Mouse (Mus musculus): ENCODE results near the gene Sept5. TPM values are rescaled to one million over a fixed set of nuclear protein-coding genes. Genes with fewer than 3 reads are reported as not detected.

Gene Sept5
- polyA plus RNA-seq, 1 experiment from 2014 or later = 45.9 TPM

DNA sequence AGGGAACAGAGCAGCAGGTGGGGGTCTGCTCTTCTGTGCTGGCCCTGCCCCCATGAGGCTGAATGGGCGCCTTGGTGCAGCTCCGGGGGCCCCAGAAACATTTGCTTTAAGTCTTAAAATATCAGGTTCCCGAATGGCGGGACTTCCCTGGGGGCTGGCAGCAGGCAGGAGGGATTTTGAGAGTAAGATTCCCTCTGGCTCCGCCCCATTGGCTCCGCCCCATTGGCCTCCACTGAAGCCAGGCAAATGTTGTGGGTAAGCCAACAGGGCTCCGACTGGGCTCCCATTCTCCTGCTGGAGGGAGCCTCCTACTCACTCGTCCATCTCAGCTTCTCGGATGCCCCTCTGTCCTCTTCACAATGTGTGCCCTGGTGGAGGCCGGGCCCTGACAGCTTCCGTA, 21.5 kb downstream of the Sept5 start:
- Histone ChIP-seq H3K27ac (peak overlapping the region; percentile 51), H3K36me3 (no peaks in the 10 kb centered on the region), H3K4me1 (peaks cover 37% of the 10 kb centered on the region), H3K4me3 (no peak overlapping the region), H3K4me2 (peak overlapping the region; percentile 47), H3K9ac (0 out of 2 replicates have a peak overlapping the region, but pooled peaks have one; percentile 32), H3K9me3 (no peaks in the 10 kb centered on the region), H3K27me3 (peaks cover 9% of the 10 kb centered on the region)
- WGBS = 7% methylated on average over 11 of the region's 11 CpGs
- no peak for ATAC-seq (ENCODE audit: insufficient number of reproducible peaks, insufficient read depth, low FRiP score, low TSS enrichment, low read depth)

DNA sequence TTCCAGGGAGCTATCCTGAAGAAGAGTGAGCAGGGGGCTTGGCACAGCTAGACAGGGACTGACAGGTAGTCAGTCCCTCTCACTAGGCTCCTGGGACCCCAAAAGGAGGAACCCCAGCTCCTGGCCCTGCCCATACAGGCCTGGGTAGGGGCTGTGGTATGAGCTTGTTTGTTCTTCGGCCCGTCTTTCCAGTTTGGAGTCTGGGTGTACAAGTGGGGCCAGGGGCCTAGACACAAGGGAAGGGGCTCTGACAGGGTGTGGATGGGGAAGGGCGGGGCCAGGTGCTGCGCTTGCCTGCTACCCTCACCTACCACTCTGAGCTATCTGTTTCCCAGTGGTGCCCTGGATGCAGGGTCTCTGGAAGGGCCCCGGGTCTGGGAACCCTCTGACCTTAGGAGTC, 24.0 kb downstream of the Sept5 start:
- Histone ChIP-seq H3K4me3 (no peak overlapping the region), H3K4me2 (no peak overlapping the region), H3K9me3 (no peaks in the 10 kb centered on the region), H3K9ac (no peak overlapping the region), H3K27ac (peak overlapping the region; percentile 66; the same call in 1 of the 2 replicates), H3K27me3 (peaks cover 9% of the 10 kb centered on the region), H3K36me3 (no peaks in the 10 kb centered on the region), H3K4me1 (peaks cover 31% of the 10 kb centered on the region)
- ATAC-seq (ENCODE audit: insufficient number of reproducible peaks, insufficient read depth, low FRiP score, low TSS enrichment, low read depth) = no peak
- WGBS = 74% methylated on average over 5 of the region's 5 CpGs

DNA sequence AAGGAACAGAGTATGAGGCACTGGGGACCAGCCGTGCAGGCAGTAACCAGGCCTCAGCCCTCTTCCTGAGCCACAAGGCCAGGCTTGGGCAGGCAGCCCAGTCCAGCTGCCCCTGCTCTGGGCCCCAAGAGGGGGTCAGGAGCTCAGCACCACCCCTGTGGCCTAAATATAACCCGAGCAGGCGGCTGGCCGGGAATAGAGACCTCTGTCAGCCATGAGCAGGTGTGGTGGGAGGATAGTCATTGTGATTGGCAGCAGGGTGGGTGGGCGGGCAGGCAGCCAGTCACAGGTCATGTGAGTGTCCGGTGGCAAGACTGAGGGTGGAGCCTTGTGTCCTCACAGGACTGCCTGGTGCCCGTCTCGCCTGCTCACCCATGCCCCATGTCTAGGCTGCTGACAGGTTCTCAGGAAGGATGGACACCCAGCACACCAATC, 25.5 kb downstream of the Sept5 start:
- WGBS = 62% methylated on average over 8 of the region's 8 CpGs
- no peaks in the 10 kb centered on the region for H3K27me3 ChIP-seq
- H3K27ac ChIP-seq = no peak overlapping the region
- H3K4me1 ChIP-seq = peaks cover 30% of the 10 kb centered on the region
- H3K4me2 ChIP-seq = no peak overlapping the region
- H3K9ac ChIP-seq = peak overlapping the region; percentile 41
- no peak overlapping the region for H3K4me3 ChIP-seq
- H3K9me3 ChIP-seq = no peaks in the 10 kb centered on the region
- no peak for ATAC-seq (ENCODE audit: insufficient number of reproducible peaks, insufficient read depth, low FRiP score, low TSS enrichment, low read depth)
- H3K36me3 ChIP-seq = no peaks in the 10 kb centered on the region

DNA sequence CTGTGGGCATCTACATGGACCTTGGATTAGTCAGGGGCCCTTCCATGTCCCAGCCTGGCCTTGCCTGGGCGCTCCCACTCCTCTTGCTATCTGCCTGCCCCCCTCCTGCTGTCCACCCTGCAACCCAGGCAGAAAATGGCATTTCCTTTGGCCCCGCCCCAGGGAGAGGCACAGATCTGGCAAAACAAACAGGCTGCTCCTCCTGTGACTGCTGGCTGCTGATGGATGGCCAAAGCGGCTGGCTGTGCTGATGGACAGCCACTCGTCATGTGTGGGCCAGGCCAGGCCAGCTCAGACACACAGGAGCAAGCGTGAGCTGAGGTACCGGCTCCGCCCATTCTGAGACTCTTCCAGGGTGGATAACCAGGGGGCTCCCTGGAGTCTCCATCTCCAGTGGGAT, 28.3 kb downstream of the Sept5 start:
- Histone ChIP-seq H3K4me1 (peaks cover 16% of the 10 kb centered on the region), H3K4me3 (no peak overlapping the region), H3K36me3 (no peaks in the 10 kb centered on the region), H3K9me3 (no peaks in the 10 kb centered on the region), H3K27ac (peak overlapping the region; percentile 48), H3K9ac (0 out of 2 replicates have a peak overlapping the region, but pooled peaks have one; percentile 40), H3K4me2 (no peak overlapping the region), H3K27me3 (no peaks in the 10 kb centered on the region; the same call in 1 of the 2 replicates)
- WGBS = 61% methylated on average over 7 of the region's 7 CpGs
- ATAC-seq (ENCODE audit: insufficient number of reproducible peaks, insufficient read depth, low FRiP score, low TSS enrichment, low read depth) = no peak

DNA sequence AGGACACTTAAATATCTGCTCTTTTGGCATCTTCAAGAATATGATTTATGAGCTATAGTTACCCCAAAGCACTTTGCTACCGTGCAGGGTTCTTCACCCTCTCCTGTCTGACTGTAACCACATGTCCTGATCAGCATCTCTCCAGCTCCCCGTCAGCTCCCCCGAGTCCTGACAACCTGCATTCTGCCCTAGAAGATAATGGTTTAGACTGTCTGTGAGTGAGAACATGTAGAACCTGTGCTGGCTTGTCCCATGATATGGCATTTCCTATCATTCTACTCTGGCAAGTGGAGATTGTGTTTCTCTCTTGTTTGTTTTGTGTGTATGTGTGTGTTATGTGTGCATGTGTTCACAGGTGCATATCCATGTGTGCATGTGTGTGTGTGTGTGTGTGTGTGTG, 31.7 kb downstream of the Sept5 start:
- H3K27me3 ChIP-seq = peaks cover 20% of the 10 kb centered on the region
- WGBS = 67% methylated on average over 3 of the region's 3 CpGs
- peaks cover 10% of the 10 kb centered on the region for H3K4me1 ChIP-seq
- no peak overlapping the region for H3K27ac ChIP-seq
- no peak for ATAC-seq (ENCODE audit: insufficient number of reproducible peaks, insufficient read depth, low FRiP score, low TSS enrichment, low read depth)
- no peaks in the 10 kb centered on the region for H3K9me3 ChIP-seq
- no peak overlapping the region for H3K4me3 ChIP-seq
- no peak overlapping the region for H3K4me2 ChIP-seq
- no peaks in the 10 kb centered on the region for H3K36me3 ChIP-seq
- no peak overlapping the region for H3K9ac ChIP-seq

DNA sequence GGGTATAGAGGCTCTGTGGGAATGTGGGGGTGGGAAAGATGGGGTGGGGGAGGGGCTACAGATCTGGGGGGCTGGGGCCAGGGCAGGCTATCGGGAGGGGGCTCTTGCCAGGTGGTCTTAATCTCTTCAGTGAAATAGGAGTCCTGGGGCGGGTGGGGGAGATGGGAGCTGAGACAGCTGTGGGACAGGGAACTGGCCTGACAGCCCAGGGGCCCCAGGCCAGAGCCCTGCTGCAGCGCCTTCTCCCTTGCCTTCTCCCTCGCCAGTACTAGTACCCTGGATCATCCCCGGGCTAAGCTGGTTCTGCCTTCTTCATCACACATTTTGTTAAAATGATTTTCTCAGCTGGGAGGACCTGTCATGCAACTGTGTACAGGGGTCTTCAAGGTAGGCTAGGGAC, 33.5 kb downstream of the Sept5 start:
- H3K4me2 ChIP-seq = no peak overlapping the region
- H3K9me3 ChIP-seq = no peaks in the 10 kb centered on the region
- peaks cover 34% of the 10 kb centered on the region for H3K27me3 ChIP-seq
- H3K4me3 ChIP-seq = no peak overlapping the region
- WGBS = 32% methylated on average over 5 of the region's 5 CpGs
- no peak overlapping the region for H3K27ac ChIP-seq
- no peak for ATAC-seq (ENCODE audit: insufficient number of reproducible peaks, insufficient read depth, low FRiP score, low TSS enrichment, low read depth)
- no peak overlapping the region for H3K9ac ChIP-seq
- H3K4me1 ChIP-seq = peaks cover 8% of the 10 kb centered on the region
- H3K36me3 ChIP-seq = no peaks in the 10 kb centered on the region

DNA sequence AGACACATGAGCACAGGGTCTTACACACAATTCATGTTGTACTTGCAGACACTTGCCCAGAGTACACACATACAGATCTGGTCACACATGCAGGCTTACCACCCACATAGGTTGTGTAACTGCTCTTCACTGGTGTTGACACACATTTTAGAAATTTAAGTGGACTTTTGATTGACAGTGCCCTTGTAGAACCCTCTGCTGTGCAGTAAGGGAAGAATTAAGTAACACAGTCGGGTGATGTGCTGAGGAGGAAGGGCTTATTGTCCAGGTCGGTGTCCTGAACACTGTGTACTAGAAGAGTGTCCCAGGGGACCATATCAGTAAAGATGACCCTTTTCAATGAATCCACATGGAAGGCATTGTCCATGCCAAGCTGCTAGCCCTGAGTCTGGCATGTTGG, 35.8 kb downstream of the Sept5 start:
- H3K9ac ChIP-seq = no peak overlapping the region
- H3K36me3 ChIP-seq = no peaks in the 10 kb centered on the region
- peaks cover 58% of the 10 kb centered on the region for H3K27me3 ChIP-seq
- no peak overlapping the region for H3K4me2 ChIP-seq
- H3K9me3 ChIP-seq = no peaks in the 10 kb centered on the region
- no peak overlapping the region for H3K27ac ChIP-seq
- WGBS = 73% methylated on average over 2 of the region's 2 CpGs
- H3K4me1 ChIP-seq = peaks cover 26% of the 10 kb centered on the region
- H3K4me3 ChIP-seq = no peak overlapping the region
- no peak for ATAC-seq (ENCODE audit: insufficient number of reproducible peaks, insufficient read depth, low FRiP score, low TSS enrichment, low read depth)

DNA sequence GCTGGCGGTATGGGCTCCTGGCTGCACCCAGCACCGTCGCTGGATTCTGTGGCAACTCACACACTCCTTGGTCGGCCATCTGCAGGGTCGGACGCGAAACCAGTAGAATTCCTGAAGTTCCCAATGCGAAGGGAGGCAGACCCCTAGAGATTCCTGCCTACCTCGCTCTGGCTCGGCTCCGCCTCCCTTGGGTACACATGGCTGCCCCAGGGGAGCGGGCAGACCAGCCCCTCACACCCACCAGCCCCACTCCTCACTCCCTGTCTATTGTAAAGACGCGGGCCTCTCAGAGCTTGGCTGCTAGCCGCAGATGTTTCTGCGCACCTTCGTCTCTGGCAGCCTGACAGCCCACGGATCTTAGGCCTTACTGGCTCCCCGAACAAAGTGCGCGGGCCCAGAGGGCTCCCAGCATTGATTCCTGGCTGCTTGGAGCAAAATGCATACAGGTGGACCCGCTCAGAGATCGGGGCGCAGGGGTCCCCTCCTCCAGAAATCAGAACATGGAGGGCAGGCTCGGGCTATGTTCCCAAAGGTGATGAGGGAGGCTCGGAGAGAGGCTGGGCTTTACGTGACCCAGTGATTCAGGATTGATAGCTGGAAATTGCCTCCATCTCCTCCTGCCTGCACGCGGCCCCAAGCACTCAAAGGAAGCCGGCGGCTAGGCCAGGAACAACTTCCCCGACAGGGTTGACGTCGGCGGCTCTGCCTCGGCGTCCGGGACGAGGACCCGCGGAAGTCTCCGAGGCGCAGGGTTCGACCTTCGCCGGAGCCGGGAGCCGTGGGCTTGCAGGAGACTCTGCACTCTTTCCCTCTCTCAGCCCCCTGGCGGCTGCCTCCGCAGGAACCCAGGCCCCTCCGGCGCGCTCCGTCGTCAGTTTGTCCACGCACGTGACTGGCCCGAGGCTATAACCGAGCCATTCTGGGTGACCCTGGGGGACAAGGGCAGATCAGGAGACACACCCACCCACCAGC, 38.4 kb downstream of the Sept5 start:
- Histone ChIP-seq H3K4me3 (peak overlapping the region; percentile 30), H3K9me3 (no peaks in the 10 kb centered on the region), H3K27me3 (peaks cover 84% of the 10 kb centered on the region), H3K4me1 (peaks cover 43% of the 10 kb centered on the region), H3K36me3 (no peaks in the 10 kb centered on the region), H3K4me2 (peak overlapping the region; percentile 60), H3K9ac (peak overlapping the region; percentile 57), H3K27ac (no peak overlapping the region)
- 2% methylated on average over 59 of the region's 59 CpGs for WGBS
- ATAC-seq (ENCODE audit: insufficient number of reproducible peaks, insufficient read depth, low FRiP score, low TSS enrichment, low read depth) = no peak

DNA sequence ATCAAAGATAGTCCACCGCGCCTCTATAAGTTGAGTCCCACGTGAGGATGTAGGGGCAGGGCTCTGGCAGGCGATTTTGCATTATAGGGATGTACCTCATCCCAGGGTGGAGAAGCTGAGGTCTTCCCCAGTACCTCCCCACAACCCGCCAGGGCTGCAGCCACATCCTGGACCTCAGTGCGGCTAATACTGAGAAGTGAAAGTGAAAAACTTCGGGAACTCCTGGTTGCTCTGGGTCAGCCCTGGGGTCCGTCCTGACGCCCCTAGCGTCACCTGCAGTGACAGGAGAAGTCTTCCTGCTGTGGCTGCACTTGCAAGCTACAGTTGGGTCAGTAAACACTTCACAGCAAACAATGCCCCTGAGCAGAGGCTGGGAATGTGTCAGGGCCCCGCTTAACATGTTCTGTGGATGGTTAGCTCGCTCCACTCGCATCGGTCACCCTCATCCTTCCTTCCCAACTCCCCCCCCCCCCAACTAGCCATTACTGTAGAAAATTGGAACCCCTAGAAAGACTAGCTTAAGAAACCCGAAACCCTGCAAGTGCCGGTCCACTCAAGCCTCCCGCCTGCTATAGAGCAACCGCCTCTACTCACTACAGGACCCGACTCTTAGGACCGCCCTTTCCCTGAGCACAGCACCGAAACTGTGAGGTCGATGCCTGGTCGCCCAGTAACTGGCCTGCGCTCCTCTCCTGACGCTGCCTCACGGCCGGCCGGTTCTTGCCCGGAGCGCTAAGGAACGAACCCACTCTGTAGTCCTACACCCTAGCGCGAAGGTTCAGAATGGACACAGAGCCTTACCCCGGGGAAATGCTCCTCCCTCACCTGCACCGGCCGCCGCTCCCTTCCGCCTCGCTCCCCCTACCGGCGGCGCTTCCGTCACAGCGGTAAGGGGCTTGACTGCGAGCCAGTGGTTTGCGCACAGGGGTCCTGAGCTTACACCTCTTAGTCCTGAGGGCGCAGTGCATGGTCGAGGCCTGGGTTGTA, 39.7 kb downstream of the Sept5 start, which contains the start of gene Tbx1:
Gene Tbx1, minus strand, starts transcription at position 868 of the 987 bp plus-strand sequence.
- Histone ChIP-seq H3K9me3 (no peaks in the 10 kb centered on the region), H3K9ac (peak within 1 kb of the TSS; percentile 57), H3K4me1 (peaks cover 49% of the 10 kb centered on the region), H3K27me3 (peaks cover 91% of the 10 kb centered on the region), H3K4me2 (peak within 1 kb of the TSS; percentile 60), H3K36me3 (no peaks in the 10 kb centered on the region), H3K27ac (no peak within 1 kb of the TSS), H3K4me3 (peak within 1 kb of the TSS; percentile 35)
- no peak for ATAC-seq (ENCODE audit: insufficient number of reproducible peaks, insufficient read depth, low FRiP score, low TSS enrichment, low read depth)
- 3% methylated on average over 48 of the region's 48 CpGs for WGBS

DNA sequence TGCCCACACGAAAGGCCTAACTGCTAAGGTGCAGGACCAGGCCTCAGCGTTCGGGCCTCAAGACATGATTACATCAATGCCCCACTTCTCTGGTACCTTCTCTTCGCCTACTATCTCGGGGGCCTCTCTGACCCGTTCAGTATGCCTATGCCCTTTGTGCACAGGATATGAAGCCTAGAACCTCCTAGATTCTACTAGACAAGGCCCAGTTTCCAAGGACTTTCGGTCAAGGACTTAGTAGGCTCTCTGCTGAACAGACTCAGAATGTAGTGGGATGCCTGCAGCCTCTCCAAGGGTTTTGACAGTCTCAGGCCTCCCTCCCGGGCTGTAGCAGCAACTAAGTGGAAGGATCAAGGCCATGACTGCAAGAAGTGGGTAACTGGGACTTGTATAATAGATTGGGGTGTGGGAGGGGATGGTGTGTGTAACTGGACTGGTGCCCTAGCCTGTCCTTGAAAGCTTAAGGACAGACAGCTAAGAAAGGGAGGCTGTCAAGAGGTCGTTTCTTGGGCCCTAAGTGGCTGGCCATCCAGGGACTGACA, 40.6 kb downstream of the Sept5 start:
- H3K4me2 ChIP-seq = peak overlapping the region; percentile 82; the same call in 1 of the 2 replicates
- H3K27me3 ChIP-seq = peaks cover 97% of the 10 kb centered on the region
- peaks cover 49% of the 10 kb centered on the region for H3K4me1 ChIP-seq
- no peaks in the 10 kb centered on the region for H3K36me3 ChIP-seq
- H3K9ac ChIP-seq = no peak overlapping the region
- no peak for ATAC-seq (ENCODE audit: insufficient number of reproducible peaks, insufficient read depth, low FRiP score, low TSS enrichment, low read depth)
- 26% methylated on average over 9 of the region's 9 CpGs for WGBS
- peak overlapping the region; percentile 52; the same call in 1 of the 2 replicates for H3K4me3 ChIP-seq
- no peaks in the 10 kb centered on the region for H3K9me3 ChIP-seq
- H3K27ac ChIP-seq = no peak overlapping the region

DNA sequence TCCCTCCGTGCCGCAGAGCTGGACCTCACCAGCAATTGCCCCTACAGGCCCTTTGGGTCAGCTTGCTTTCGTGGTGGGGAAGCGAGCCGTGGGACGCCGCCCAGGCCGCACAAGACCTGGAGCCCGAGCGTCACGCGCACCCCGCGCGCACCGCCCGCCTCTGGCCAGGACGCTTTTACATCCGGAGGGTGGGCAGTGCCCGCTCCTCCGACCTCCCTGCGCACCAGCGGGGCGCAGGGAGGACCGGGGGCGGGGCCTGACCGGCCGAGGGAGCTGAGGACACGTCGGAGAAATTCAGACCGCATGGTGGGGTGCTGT, 41.1 kb downstream of the Sept5 start:
- no peak overlapping the region for H3K9ac ChIP-seq

More for the DNA sequence above, 41.1 kb downstream of the Sept5 start:
- peaks cover 97% of the 10 kb centered on the region for H3K27me3 ChIP-seq
- WGBS = 4% methylated on average over 31 of the region's 31 CpGs
- no peak overlapping the region for H3K27ac ChIP-seq
- no peak for ATAC-seq (ENCODE audit: insufficient number of reproducible peaks, insufficient read depth, low FRiP score, low TSS enrichment, low read depth)
- peak overlapping the region; percentile 82 for H3K4me2 ChIP-seq
- H3K36me3 ChIP-seq = no peaks in the 10 kb centered on the region
- H3K4me3 ChIP-seq = peak overlapping the region; percentile 52
- no peaks in the 10 kb centered on the region for H3K9me3 ChIP-seq
- peaks cover 49% of the 10 kb centered on the region for H3K4me1 ChIP-seq
